Mouse (Mus musculus) mouse trophoblast stem cell (cell line): Measurements from ENCODE around the gene Ube2o.

Experiments
- in situ Hi-C, 2 experiments: fragments of 300-500 bp; cut with MseI, MboI; formaldehyde crosslinking; loops; 2 replicates in 1 of 2; 3 replicates in 1 of 2; pipeline ENCODE4 v1.15.1; 2025

Gene Ube2o

DNA sequence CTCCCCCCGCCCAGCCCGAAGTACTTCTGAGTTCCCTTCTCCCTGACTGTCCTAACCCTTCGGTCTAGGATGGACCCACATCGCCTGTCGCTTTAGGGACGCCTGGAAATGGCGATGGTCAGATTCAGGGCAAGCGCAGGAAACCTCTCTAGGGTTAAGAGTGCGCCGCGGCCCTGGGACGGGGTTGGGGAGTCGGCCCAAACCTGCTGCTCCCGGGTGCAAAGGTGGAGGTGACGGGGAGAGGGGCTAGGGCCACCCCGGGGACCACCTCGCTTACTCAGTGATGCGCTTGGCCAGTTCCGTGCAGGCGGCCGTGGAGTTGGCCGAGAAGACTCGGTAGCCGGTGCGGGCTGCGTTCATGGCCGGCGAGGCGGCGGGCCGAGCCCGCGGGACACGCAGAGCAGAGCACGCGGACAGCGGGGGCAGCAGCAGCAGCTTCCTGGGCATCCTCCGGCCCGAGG lies 91.4 kb downstream of the Ube2o start:
- in situ Hi-C loops: no loop called here

DNA sequence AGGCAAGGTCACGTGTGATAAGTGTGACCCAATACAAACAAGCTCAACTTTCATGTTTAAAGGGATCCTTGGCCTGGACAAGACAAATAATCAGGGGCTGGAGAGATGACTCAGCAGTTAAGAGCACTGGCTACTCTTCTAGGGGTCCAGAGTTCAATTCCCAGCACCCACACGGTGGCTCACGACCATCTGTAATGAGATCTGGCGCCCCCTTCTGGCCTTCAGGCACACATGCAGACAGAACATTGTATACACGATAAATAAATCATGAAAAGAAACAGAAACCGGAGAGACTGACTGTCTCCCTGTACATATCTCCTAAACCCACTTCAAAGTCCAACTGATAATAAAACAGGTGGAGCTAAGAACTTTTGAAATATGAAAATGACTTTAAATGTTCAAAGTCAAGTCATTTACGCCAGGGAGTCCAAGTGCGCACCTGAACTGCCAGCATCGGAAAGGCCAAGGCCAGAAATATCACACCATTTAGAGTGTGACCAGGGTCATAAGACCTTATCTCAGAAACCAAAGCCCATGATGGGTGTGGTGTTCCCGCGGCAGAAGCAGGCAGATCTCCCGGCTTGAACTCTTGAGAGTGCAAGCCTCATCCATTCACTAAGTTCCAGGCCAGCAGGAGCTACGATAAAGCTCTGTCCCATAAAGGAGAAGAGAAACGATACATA lies 92.4 kb downstream of the Ube2o start:
- in situ Hi-C loops: no loop called here

DNA sequence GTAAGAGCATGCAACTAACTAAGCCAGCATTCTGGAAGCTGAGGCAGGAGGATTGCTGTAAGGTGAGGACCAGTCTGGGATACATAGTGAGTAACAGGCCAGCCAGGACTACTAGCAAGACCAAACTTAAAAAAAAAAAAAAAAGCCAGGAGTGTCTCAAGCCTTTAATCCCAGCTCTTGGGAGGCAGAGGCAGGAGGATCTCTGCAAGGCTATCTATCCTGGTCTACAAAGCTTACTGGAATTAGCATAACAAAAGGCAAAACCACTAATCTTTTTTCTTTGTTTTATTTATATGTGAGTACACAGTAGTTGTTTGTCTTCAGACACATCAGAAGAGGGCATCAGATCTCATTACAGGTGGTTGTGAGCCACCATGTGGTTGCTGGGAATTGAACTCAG lies 93.0 kb downstream of the Ube2o start:
- in situ Hi-C loops: no loop called here
